Mouse (Mus musculus) Patski (cell line): ENCODE data around the gene Rassf6. TPM values are rescaled to one million over a fixed set of nuclear protein-coding genes. Genes with fewer than 3 reads are reported as not detected.
A peak's percentile ranks its signal among the peaks of the same experiment; 100 is the strongest.

Experiments used
- ATAC-seq: fragments of 100-300 bp; one replicate; pipeline ENCODE4 v1.8.0; 2021
- CTCF ChIA-PET: fragments of 350-600 bp; sonication (Branson Sonifier 250); formaldehyde crosslinking; loops from one replicate; lab custom pipeline; 2022; ENCODE audit warnings: inconsistent platforms; lab: Charles Lee
- POLR2A ChIA-PET: fragments of 350-600 bp; sonication (Branson Sonifier 250); formaldehyde crosslinking; loops from one replicate; lab custom pipeline; 2022; ENCODE audit warnings: antibody characterized with exemption, inconsistent platforms; lab: Charles Lee
- DNase-seq: peaks from one replicate; pipeline ENCODE4 v3.0.0-alpha.2; 2011; ENCODE audit warnings: low read depth, low spot score
- H3K27me3 ChIP-seq: fragments of 371-371 bp; one replicate; pipeline ENCODE4 v1.5.1; 2021
- CTCF ChIP-seq: fragments of 100-300 bp; IDR thresholded peaks from one replicate; pipeline ENCODE4 v1.5.1; 2021
- in situ Hi-C: fragments of 300-500 bp; cut with MboI; formaldehyde crosslinking; loops from 3 replicates; pipeline ENCODE4 v1.11.1; 2018; ENCODE audit warnings: low pct_unique_long_range_greater_than_20kb, mixed read lengths
- polyA plus RNA-seq: library from polyadenylated mRNA; unstranded; gene quantifications from one replicate; pipeline ENCODE4 v1.2.3, GENCODE M21; 2021

Gene Rassf6
- polyA plus RNA-seq, 1 experiment from 2014 or later: 3.9 TPM

DNA sequence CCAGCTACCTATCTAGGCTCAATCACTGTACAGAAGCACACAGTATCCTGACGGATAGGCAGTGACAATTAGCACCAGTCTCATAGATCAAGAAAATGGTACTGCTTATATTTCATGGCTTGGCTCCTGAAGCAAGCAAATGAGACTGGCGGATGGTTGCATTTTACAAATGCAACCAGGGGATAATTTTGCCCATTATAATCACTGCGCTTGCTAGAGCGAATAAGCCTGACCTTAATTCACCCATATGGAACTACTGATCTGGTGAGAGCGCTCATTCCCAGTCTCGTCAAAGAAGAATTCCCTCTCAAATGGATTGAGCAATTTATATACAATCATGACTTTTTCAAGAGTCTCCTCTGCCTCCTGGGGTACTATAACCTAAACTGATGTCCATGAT is 16.2 kb upstream of the Rassf6 start:
- no peak for ATAC-seq
- TF ChIP-seq CTCF: no peak
- POLR2A ChIA-PET: interaction anchor here (1.1 kb wide), 1 partner anchor 55 kb away, joined by 3 read pairs; no protein-coding TSS in a partner anchor
- in situ Hi-C loops: loop anchor here (5.0 to 10.0 kb wide), 2 partner anchors 131 to 248 kb away; partner anchors contain the start of genes Cxcl2 and Cxcl3
- CTCF ChIA-PET: interaction anchor here (1.1 to 7.3 kb wide), 5 partner anchors 9 to 247 kb away, joined by 3 to 100 read pairs (median 10); partner anchors contain the start of gene Cxcl2
- H3K27me3 ChIP-seq: no peaks in the 10 kb centered on the region
- no peak for DNase-seq

- in situ Hi-C loops: loop anchor here (5.0 to 10.0 kb wide), 2 partner anchors 131 to 249 kb away; partner anchors contain the start of genes Cxcl2 and Cxcl3
- ATAC-seq (no peak), DNase-seq (no peak)
- no peak for TF ChIP-seq CTCF
- no peaks in the 10 kb centered on the region for H3K27me3 ChIP-seq
- CTCF ChIA-PET: interaction anchor here (1.0 to 2.6 kb wide), 9 partner anchors 9 to 212 kb away, joined by 3 to 14 read pairs (median 4); partner anchors contain the start of gene Rassf6
- POLR2A ChIA-PET: no interaction called here
These were observed 15.4 kb upstream of the Rassf6 start for GRCm38 (mm10) chr5:90655891-90656290.

DNA sequence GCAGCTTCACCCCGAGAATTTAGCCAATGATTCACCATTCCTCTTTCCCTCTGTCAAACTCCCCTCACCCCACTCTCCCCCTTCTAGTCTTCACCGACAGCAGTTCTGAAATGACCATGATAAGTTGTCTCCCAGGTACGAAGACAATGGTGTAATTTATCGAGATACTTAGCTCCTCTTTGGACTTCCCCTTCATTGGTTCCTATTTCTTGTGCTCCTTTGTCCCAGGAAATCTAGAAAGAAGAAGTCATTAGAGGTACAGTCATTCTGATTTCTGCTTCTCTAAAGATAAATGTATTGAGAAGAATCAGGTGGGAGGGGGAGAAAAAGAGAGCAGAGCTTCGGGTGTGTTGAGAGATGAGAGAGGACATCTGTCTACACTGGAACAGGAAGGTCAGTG is 14.3 kb upstream of the Rassf6 start:
- TF ChIP-seq CTCF: no peak
- H3K27me3 ChIP-seq: no peaks in the 10 kb centered on the region
- ChIA-PET CTCF (interaction anchor here (1.2 to 2.6 kb wide), 5 partner anchors 11 to 213 kb away, joined by 3 to 14 read pairs (median 9); no protein-coding TSS in a partner anchor), POLR2A (interaction anchor here (1.2 kb wide), 1 partner anchor 54 kb away, joined by 3 read pairs; no protein-coding TSS in a partner anchor)
- no peak for ATAC-seq
- no peak for DNase-seq
- in situ Hi-C loops: loop anchor here (5.0 to 10.0 kb wide), 6 partner anchors 52 to 452 kb away; partner anchors contain the start of genes Cxcl2 and Cxcl3

DNA sequence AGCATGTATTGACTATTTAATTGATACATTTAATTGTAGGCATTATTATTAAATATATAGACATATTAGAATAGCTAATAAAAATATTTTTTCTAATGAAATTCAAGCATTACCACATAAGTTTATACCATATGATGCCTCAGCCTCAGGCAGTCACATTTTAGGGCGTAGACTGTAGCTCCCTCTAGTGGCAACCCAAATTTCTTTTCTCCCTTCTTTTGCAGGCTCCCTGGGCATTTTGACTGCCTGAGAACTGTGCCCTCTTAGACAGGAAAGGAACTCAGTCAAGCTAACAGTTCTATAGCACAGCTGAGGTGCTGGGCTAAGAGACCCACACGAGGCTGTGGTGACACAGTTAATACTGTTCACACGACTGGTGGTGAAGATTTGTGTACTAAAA is 12.3 kb upstream of the Rassf6 start:
- ChIA-PET CTCF (interaction anchor here (0.6 to 9.6 kb wide), 28 partner anchors 9 to 451 kb away, joined by 3 to 147 read pairs (median 4); partner anchors contain the start of gene Rassf6), POLR2A (no interaction called here)
- TF ChIP-seq CTCF: peak; percentile 87
- no peak for DNase-seq
- in situ Hi-C loops: loop anchor here (5.0 to 10.0 kb wide), 5 partner anchors 50 to 450 kb away; partner anchors contain the start of gene Cxcl2
- H3K27me3 ChIP-seq: no peaks in the 10 kb centered on the region
- no peak for ATAC-seq

DNA sequence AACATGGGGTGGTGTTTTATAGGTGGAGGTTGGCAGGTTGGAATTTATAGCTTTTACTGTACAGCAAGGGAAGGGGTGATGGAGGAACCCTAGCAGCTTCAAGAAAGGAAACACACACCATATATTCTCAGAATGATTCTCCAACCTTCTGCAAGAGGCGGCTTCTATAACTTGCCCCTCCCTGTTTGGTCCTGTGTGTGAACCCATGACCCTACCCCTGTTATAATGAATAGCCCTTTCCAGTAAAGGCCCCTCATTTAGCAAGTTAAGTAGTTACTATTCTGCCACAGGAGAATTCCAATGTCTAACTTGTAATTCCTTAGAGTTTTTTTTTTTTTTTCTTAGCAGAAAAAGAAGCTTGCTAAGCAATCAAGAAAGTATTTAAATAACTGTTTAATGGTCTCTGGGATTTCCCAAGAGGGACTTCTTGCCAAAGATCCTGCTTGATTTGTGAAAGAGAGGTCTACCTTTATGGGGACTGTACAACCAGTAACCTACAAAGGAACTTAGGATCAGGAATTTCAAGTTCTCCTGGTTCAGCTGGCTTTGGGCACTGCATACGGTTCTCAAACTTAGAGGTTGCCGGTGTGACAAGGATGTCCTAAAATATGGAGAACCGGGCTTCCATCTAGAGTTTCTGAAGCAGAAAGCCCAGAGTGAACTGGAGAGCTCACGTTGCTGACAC is 10.2 kb upstream of the Rassf6 start:
- no peak for DNase-seq
- no peaks in the 10 kb centered on the region for H3K27me3 ChIP-seq
- in situ Hi-C loops: loop anchor here (5.0 to 10.0 kb wide), 5 partner anchors 48 to 448 kb away; partner anchors contain the start of gene Cxcl2
- ATAC-seq: no peak
- POLR2A ChIA-PET: no interaction called here
- CTCF ChIA-PET: interaction anchor here (0.7 to 9.6 kb wide), 10 partner anchors 10 to 281 kb away, joined by 3 to 147 read pairs (median 3); partner anchors contain the start of gene Rassf6
- TF ChIP-seq CTCF: no peak

- ChIA-PET CTCF (interaction anchor here (0.7 to 9.6 kb wide), 3 partner anchors 8 to 45 kb away, joined by 3 to 147 read pairs (median 3); no protein-coding TSS in a partner anchor), POLR2A (no interaction called here)
- DNase-seq (no peak), ATAC-seq (no peak)
- in situ Hi-C loops: no loop called here
- H3K27me3 ChIP-seq: no peaks in the 10 kb centered on the region
- no peak for TF ChIP-seq CTCF
These were observed 7.0 kb upstream of the Rassf6 start for GRCm38 (mm10) chr5:90647473-90647872.

GRCm38 (mm10) chr5:90646398-90646797 is 5.9 kb upstream of the Rassf6 start:
- ChIA-PET CTCF (interaction anchor here (1.5 to 9.6 kb wide), 4 partner anchors 9 to 44 kb away, joined by 3 to 147 read pairs (median 4); no protein-coding TSS in a partner anchor), POLR2A (no interaction called here)
- no peaks in the 10 kb centered on the region for H3K27me3 ChIP-seq
- TF ChIP-seq CTCF: no peak
- no peak for ATAC-seq
- in situ Hi-C loops: no loop called here
- DNase-seq: no peak

DNA sequence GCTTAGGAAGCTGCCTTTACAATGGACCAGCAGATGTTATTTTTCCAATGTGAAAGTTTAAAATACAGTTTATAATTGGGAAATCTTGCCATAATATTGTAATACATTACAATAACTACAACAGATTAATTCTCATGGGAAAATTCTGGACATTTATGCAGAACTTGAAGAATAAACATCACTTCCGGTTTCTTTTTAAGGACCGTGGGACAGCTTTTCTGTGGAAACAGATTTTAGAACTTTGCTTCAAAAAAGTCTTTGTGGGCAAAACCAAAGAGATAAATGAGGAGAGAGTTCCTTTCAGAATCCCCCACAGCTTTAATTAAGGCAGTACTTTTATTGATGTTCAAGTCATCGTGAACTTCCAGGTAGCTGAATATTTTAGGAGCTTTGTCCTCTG is 5.1 kb upstream of the Rassf6 start:
- in situ Hi-C loops: no loop called here
- ATAC-seq (no peak), DNase-seq (no peak)
- H3K27me3 ChIP-seq: no peaks in the 10 kb centered on the region
- CTCF ChIA-PET: interaction anchor here (1.3 to 9.6 kb wide), 5 partner anchors 10 to 82 kb away, joined by 3 to 147 read pairs (median 4); no protein-coding TSS in a partner anchor
- no peak for TF ChIP-seq CTCF
- POLR2A ChIA-PET: interaction anchor here (0.5 to 0.7 kb wide), 3 partner anchors 37 to 54 kb away, joined by 3 to 4 read pairs (median 4); no protein-coding TSS in a partner anchor

DNA sequence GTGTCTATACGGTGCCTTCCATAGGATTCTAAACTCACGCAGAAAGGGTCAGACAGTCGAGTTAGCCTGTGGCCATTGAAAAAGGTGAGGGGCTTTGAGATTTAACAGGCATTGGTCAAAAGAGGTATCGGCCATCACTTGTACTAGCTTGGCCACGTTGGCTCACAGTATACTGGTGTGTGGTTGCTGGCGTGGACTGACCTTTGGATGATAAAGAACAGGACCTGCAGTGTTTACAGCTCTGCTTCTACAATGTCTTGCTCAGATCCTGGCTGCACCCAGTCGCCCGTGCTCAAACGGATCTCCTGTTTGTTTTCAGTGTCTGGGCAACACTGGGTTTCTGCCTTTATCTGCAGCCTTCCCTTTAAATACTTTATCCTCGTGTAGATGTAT is 757 bp upstream of the Rassf6 start:
- TF ChIP-seq CTCF: no peak
- POLR2A ChIA-PET: no interaction called here
- H3K27me3 ChIP-seq: no peaks in the 10 kb centered on the region
- ATAC-seq: no peak
- CTCF ChIA-PET: interaction anchor here (1.4 to 1.7 kb wide), 2 partner anchors 10 to 21 kb away, joined by 4 to 6 read pairs; no protein-coding TSS in a partner anchor
- DNase-seq: no peak
- in situ Hi-C loops: no loop called here

DNA sequence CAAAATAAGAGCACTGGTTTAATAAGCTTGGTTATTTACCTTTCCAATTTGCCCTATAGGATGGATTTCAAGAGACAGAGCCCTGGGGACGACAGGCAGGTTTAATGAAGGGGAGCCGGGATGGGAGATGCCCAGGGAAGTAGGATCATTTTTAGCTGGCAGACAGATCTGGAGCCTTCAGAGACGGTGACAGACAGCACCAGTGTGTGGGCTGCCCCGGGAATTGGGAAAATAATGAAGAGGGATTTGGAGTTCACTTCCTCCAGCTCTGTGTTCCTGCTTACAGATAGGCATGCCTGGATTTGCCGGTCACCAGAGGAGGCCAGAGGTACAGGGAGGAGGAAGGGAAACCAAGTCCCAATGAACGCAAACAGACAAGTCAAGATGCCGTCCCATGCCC is 5.6 kb downstream of the Rassf6 start:
- no peaks in the 10 kb centered on the region for H3K27me3 ChIP-seq
- no peak for TF ChIP-seq CTCF
- in situ Hi-C loops: no loop called here
- CTCF ChIA-PET: interaction anchor here (0.9 to 2.2 kb wide), 5 partner anchors 10 to 33 kb away, joined by 4 to 9 read pairs (median 4); no protein-coding TSS in a partner anchor
- no peak for DNase-seq
- no peak for ATAC-seq
- POLR2A ChIA-PET: no interaction called here
